Comparison of ENCODE assay signal across 9 mouse cellular contexts in genomic region chr9:60244943-60245342, GRCm38 (mm10).
DNase-seq lines count a peak whose midpoint lies in the region; ATAC-seq lines count a peak whose summit lies in the region.
"Had no signal": no experiment of that assay in that cellular context is flagged by ENCODE, and none has a peak within 500 bp of the region (broad histone marks: within the 10 kb centered on the region; RNA-seq: fewer than 3 reads in every experiment).

No protein-coding gene starts in this region.

- no peaks in the 10 kb centered on the region for H3K27me3 ChIP-seq in liver, embryonic 12.5 days (replicated peaks)
- no peaks in the 10 kb centered on the region for H3K27me3 ChIP-seq in limb, embryonic 10.5 days (ENCODE audit: low read depth, poor library complexity, severe bottlenecking)
- H3K27me3 ChIP-seq: neural tube, embryonic 12.5 days had no signal

- no peaks in the 10 kb centered on the region for H3K9me3 ChIP-seq in liver, embryonic 12.5 days (replicated peaks)
- H3K9me3 ChIP-seq in limb, embryonic 10.5 days (replicated peaks): no peaks in the 10 kb centered on the region
- H3K9me3 ChIP-seq: neural tube, embryonic 12.5 days had no signal

- no peak for ATAC-seq in liver, embryonic 12.5 days

- 3% methylated on average over 5 of the region's 5 CpGs for WGBS in liver, embryonic 12.5 days (ENCODE audit: insufficient replicate concordance)
- WGBS in limb, embryonic 10.5 days: 6% methylated on average over 5 of the region's 5 CpGs

- H3K36me3 ChIP-seq in liver, embryonic 12.5 days: no peaks in the 10 kb centered on the region
- H3K36me3 ChIP-seq in limb, embryonic 10.5 days: no peaks in the 10 kb centered on the region
- H3K36me3 ChIP-seq: neural tube, embryonic 12.5 days had no signal

- no peak overlapping the region for H3K4me2 ChIP-seq in liver, embryonic 12.5 days
- H3K4me2 ChIP-seq: neural tube, embryonic 12.5 days had no signal

- no peak overlapping the region for H3K9ac ChIP-seq in liver, embryonic 12.5 days
- H3K9ac ChIP-seq: neural tube, embryonic 12.5 days had no signal

- no peak overlapping the region for H3K4me3 ChIP-seq in liver, embryonic 12.5 days
- H3K4me3 ChIP-seq in limb, embryonic 10.5 days: no peak overlapping the region
- H3K4me3 ChIP-seq: neural tube, embryonic 12.5 days had no signal

- no peak overlapping the region for H3K27ac ChIP-seq in liver, embryonic 12.5 days
- H3K27ac ChIP-seq in limb, embryonic 10.5 days: no peak overlapping the region
- H3K27ac ChIP-seq: neural tube, embryonic 12.5 days had no signal

- H3K4me1 ChIP-seq in liver, embryonic 12.5 days: 0 out of 2 replicates have a peak, but pooled peaks cover under 1% of the 10 kb centered on the region
- H3K4me1 ChIP-seq in limb, embryonic 10.5 days: peaks cover 3% of the 10 kb centered on the region
- H3K4me1 ChIP-seq: neural tube, embryonic 12.5 days had no signal

- DNase-seq in liver: peak; percentile 59
- peak; percentile 71 for DNase-seq in cerebellum, adult 8-10 months
- DNase-seq in gastrocnemius, adult 18-20 months (ENCODE audit: low spot score): peak; percentile 70
- DNase-seq in kidney, adult 8-10 months: peak; percentile 45 to 77
- DNase-seq in limb, embryonic 10.5 days (ENCODE audit: low spot score): peak; percentile 79
- peak; percentile 67 for DNase-seq in neural tube, embryonic 10.5 days (ENCODE audit: extremely low spot score, low spot score)
- peak; percentile 23 for DNase-seq in testis, postnatal 14 days (ENCODE audit: low spot score)

Comparison
In these comparisons a context has a peak if more than half of its experiments do, and no peak if none do; other contexts are left out.
1. DNase-seq: peak in every context shown above with its lines; median percentile 79 in limb, embryonic 10.5 days; 71 in cerebellum, adult 8-10 months; 70 in gastrocnemius, adult 18-20 months; 67 in neural tube, embryonic 10.5 days; 61 in kidney, adult 8-10 months; 59 in liver; 23 in testis, postnatal 14 days.